Mouse (Mus musculus) telencephalon, adult 2 months (tissue): ENCODE measurements around the gene Mecom.

Experiments
- DNase-seq: peaks from one replicate; pipeline ENCODE4 v3.0.0-alpha.2; 2011; ENCODE audit warnings: low read depth, low spot score

The Mecom gene

GRCm38 (mm10) chr3:30514051-30514754 lies 33.6 kb downstream of the Mecom start:
- no peak for DNase-seq

- DNase-seq, result no peak
Observed at GRCm38 (mm10) chr3:30513314-30513997, 34.4 kb downstream of the Mecom start.

- no peak for DNase-seq
Observed at GRCm38 (mm10) chr3:30512459-30513030, 35.3 kb downstream of the Mecom start.

GRCm38 (mm10) chr3:30511796-30512195 lies 36.0 kb downstream of the Mecom start:
- DNase-seq, result no peak

DNA sequence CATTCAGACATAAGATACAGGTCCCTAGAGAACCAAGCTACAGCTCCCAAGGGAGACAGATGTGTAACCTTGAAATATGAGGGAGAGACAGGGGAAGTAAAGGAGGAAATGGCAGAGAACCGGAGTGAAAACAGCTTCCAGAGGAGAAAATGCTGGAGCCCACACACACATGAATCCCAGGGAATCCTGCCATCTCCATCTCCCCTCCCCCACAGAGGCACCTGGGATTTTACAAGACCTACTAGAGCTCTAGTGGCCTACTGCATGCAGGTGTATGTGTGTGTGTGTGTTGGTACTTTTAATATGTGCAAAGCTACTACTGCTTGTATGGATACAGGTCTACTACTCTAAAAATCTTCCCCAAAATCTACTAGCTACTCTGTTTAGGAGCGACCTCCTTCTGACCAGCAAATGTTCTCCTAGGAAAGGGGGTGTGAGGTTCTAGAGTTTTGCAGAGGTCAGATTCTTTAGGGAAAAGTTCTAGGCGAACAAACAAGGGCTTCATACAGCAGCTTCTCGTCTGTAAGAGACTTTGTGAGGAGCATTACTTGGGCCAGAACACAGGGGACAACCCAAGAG lies 36.7 kb downstream of the Mecom start:
- DNase-seq, result no peak

DNA sequence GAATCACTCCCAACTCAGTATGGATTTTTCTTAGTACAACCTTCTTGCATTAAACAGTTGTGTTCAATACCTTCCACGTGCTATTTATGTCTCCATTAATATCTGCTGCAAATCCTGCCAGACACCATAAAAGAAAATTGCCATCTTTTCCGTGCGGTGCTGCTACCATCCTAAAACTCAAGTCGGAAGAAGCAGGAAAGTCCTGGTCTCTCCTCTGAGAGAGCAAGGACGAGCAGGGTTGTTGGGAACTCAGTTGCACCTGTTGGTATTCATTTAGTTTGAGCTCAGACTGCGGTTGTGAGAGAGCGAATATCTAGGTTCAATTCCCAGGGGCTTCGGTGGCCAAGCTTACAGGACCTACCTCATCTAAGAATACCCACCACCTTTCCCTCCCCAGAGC lies 37.2 kb downstream of the Mecom start:
- DNase-seq, result no peak

- DNase-seq, result no peak
Observed at GRCm38 (mm10) chr3:30510105-30510504, 37.7 kb downstream of the Mecom start.

DNA sequence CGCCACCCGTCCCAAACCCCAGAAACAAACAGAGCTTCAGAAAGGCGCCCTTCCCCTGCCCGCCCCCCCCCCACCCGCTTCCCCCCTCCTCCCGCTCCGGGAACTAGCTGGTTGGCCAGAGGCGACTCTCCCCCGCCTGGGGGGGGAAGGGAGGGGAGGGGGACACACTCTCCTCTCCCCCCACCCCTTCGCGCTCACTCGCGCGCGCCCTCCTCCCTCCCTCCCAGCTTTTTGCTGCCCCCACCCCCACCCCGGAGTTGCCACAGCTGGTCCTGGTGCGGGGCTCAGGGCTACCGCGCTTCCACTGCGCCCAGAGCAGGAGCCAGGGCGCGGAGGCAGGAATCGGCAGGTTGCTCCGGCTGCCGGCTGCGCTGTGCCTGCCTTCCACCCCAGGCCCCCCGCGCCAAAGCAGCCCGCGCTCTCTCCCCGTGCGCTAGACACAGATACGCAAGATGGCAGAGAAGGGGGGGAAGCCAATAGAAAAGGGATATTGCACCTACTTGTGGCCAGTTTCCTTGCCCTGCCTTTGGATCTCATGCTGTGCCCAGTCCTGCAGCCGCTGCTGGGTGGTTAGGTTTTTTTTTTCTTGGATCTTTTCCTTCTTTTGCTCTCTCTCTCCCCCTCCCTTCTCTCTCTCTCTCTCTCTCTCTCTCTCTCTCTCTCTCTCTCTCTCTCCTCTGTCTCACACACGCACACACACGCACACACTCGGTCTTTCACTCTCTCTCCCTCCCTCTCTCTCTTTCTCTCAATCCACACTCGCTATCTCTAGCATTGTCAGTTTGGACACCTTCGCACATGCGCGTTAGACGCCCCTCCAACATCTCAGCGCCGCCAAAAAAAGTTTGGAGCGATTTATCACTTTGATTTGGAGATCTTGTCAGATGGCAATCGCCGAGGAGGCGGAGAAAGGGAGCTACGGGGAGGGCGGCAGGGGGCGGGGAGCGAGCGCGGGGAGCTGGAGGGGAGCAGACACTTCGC lies 38.6 kb downstream of the Mecom start:
- DNase-seq, result no peak

- no peak for DNase-seq
Observed at GRCm38 (mm10) chr3:30508296-30508929, 39.4 kb downstream of the Mecom start.

DNA sequence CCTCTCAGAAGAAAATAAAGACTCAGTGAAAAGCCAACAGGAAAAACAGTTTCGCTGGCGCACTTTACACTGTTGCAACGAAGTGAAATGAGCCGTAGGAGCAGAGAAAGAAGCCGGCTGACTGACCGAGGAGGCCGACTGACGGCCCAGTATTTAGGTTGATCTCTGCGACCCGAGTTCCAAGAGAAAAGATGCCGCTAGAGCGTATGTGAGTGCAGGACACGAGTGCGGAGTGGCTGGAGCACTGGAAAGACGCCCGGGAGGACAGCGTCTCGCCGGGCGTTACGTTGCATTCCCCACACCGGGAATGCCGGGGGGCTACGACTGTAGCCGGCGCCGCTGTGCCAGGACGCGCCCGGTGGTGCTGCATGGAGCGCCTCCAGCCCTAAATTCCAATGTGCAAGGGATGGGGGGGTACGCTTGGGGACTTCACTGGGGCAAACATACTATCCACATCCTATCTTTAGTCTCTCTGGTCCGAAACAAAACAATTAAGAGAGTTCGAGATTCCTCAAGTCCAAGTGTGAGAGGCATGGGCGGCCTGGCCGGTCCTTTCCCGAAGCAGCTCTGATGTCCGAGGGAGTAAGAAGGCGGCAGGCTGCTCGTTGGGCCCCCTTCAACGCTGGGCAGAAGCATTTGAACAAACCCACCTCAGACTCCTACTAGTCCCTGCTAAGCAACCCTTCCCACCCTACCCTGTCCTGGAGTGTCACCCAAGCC lies 40.1 kb downstream of the Mecom start:
- DNase-seq, result no peak

DNA sequence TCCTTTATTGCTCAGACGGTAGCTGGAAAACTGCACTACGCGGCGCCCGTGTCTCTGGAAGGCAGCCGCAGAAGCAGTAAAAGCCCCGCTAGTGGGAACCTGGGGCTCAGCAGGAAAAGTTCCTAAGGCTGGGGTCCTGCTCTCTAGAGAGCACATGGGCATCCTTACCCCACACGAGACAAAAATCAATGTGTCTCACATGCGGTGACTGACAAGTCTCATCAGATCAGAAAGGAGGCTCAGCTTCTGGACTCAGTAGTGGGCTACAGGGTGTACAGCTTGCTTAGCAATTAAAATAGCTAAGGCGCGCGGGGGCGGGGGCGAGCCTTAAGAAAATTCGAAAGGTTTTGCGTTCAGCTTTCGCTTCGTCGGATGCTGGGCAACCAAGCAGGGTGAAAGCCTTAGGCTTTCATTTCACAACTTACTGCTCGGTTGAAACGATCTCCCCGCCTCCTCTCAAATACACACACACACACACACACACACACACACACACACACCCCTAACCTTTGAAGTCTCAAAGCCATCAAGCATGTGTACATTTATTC lies 40.7 kb downstream of the Mecom start:
- DNase-seq, result no peak

GRCm38 (mm10) chr3:30506329-30507027 lies 41.3 kb downstream of the Mecom start:
- DNase-seq, result no peak

- no peak for DNase-seq
Observed at GRCm38 (mm10) chr3:30505741-30506251, 42.0 kb downstream of the Mecom start.

DNA sequence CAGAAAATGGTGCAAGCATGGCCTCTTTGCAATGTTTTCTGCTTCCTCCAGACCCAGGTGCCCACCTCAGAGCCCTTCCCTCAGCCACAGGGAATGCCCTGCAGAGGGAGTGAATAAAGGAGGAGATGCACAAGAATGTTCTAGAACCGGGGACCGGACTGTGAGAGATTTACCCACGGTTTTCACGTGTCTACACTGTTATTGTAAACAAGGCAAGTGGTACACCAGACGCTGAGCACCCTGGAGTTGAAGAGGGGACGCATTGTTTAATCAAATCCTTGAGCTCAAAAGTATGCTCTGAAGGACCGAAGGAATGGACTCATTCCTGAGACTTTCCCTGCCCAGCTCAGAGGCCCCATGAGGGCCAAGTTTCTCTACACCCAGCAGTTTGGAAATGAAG lies 43.2 kb downstream of the Mecom start:
- DNase-seq, result no peak

DNA sequence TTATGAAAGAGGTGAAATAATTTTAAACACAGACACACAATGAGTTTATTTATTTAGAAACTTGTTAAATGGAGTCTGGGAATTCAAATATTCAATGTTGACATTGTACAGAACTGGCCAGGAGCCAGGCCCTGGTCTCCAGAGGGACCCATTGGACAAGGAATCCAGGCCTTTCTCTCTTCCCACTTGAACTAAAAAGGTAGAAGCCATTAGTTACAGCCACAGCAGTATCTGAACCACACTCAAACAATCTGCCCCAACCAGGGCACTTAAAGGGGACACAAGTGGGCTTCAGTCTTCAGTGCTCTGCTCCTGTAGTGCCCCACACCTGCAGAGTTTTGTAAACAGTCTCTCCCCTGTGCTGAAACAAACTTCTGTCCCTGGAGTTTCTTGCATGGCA lies 44.0 kb downstream of the Mecom start:
- DNase-seq, result no peak

GRCm38 (mm10) chr3:30498202-30498828 lies 49.5 kb downstream of the Mecom start:
- no peak for DNase-seq

GRCm38 (mm10) chr3:30494371-30494770 lies 53.4 kb downstream of the Mecom start:
- no peak for DNase-seq

DNA sequence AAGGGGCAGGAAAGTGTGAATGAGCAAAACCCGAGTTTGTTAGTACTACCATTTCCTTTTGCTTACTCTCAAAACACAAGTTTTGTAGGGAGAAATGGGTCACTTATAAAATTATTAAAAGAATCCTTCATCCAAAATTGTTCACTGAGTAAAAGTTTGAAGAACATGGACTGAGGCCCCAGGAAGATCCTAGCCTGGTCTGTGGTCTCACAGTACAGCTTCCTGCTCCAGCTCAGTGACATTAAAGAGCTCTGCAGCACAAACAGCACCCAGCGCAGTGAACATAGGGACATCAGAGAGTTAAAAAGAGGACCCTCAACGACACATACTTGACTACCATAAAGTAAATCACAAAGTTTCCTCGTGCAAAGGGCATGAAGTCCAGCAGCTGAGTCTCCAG lies 59.0 kb downstream of the Mecom start:
- no peak for DNase-seq

DNA sequence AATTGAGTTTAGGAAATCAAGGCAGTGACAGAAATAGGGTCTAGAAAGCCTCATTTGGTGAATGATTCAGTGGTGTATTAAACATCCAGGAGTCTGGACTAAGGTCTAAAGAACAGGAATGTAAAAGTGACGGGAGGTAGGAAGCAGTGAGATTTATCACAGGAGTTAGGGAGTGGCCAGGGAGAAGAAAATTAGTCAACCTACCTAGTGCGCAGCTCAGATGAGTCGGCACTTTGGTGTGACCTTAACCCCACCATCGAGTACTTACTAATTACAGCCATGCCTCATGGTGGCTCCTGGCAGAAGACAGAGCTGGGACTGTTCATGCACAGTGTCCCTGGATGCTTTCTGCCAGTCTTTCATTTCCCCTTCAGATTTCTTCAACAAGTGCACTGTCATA lies 61.4 kb downstream of the Mecom start:
- no peak for DNase-seq
